Mouse (Mus musculus): ENCODE measurements at regions not wholly inside any gene's neighbourhood (a gene's known extent, or its start where the extent isn't known, plus 50 kb on each side); places are given as distances from the start of the nearest gene placed in this dataset.

DNA sequence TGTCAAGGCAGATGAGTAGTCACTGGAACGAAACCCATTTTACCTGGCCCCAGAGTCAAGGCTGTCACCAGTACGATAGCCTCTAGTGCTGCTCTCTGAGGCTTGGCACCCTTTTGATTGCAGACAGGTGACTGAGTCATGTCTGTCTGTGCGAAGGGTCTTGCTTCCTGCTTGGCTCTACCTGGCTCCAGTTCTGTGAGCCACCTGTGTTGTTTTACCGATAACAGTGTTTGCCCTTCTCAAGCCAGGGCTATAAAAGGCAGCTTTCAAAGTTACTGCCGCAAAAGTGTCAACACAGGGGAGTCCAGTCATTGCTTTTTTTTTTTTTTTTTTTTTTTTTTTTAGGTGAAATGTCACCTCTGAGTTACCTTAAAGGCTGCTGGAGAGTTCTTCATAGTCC is 91.6 kb upstream of the Jun start:
- TF ChIP-seq MYOD1 (IDR thresholded peaks at IDR 0.05; ENCODE audit: control insufficient read depth, insufficient read length, low read depth) (no peak), CTCF (IDR thresholded peaks at IDR 0.05; ENCODE audit: control insufficient read depth, insufficient read depth, insufficient read length) (no peak), MAX (IDR thresholded peaks at IDR 0.05) (no peak), CEBPB (IDR thresholded peaks at IDR 0.05; ENCODE audit: low read depth) (no peak)
